Mouse (Mus musculus) MEL (cell line): Measurements from ENCODE around the gene Med12l.

ENCODE experiments used
- CHD1 ChIP-seq: IDR thresholded peaks from 2 replicates; pipeline ENCODE4 v1.6.1; 2012; ENCODE audit warnings: low read depth, mild to moderate bottlenecking, inconsistent platforms, low read length, improper control_type of control experiment
- CTCF ChIP-seq, 3 experiments: IDR thresholded peaks in 2 of 3; conservative IDR thresholded peaks in 1 of 3; 2 replicates each; pipeline ENCODE4 v1.5.1; 2011 to 2012; ENCODE audit warnings: low read length in 3 of 3, low read depth in 2 of 3, mild to moderate bottlenecking in 2 of 3, improper control_type of control experiment in 1 of 3, inconsistent platforms in 1 of 3, mixed read lengths in 1 of 3, moderate library complexity in 1 of 3; ENCODE audit not compliant: control insufficient read depth in 1 of 3, insufficient read depth in 1 of 3, poor library complexity in 1 of 3, severe bottlenecking in 1 of 3
- E2F4 ChIP-seq: IDR thresholded peaks from 2 replicates; pipeline ENCODE4 v1.6.1; 2011; ENCODE audit warnings: low read depth, low read length, improper control_type of control experiment, borderline replicate concordance
- EP300 ChIP-seq, 2 experiments: IDR thresholded peaks; 2 replicates each; pipeline ENCODE4 v1.6.1; 2011; ENCODE audit warnings: improper control_type of control experiment in 2 of 2, low read length in 2 of 2, low read depth in 1 of 2, mild to moderate bottlenecking in 1 of 2
- GATA1 ChIP-seq: IDR thresholded peaks from 2 replicates; pipeline ENCODE4 v1.6.1; 2011; ENCODE audit warnings: low read depth, low read length, improper control_type of control experiment
- MAFK ChIP-seq: IDR thresholded peaks from 2 replicates; pipeline ENCODE4 v1.6.1; 2011; ENCODE audit warnings: low read depth, mild to moderate bottlenecking, low read length, improper control_type of control experiment, borderline replicate concordance
- MAX ChIP-seq: IDR thresholded peaks from 2 replicates; pipeline ENCODE4 v1.6.1; 2011; ENCODE audit warnings: low read length, improper control_type of control experiment
- POLR2A ChIP-seq, 2 experiments: IDR thresholded peaks; 2 replicates each; pipeline ENCODE4 v1.6.1; 2011 to 2012; ENCODE audit warnings: low read length in 2 of 2, mild to moderate bottlenecking in 2 of 2, control low read depth in 1 of 2, improper control_type of control experiment in 1 of 2, low read depth in 1 of 2, moderate library complexity in 1 of 2; ENCODE audit not compliant: control insufficient read depth in 1 of 2, insufficient read depth in 1 of 2, poor library complexity in 1 of 2
- RAD21 ChIP-seq: IDR thresholded peaks from 2 replicates; pipeline ENCODE4 v1.6.1; 2011; ENCODE audit warnings: mild to moderate bottlenecking, low read depth, low read length, improper control_type of control experiment
- TBP ChIP-seq: IDR thresholded peaks from 2 replicates; pipeline ENCODE4 v1.8.0; 2011; ENCODE audit warnings: low read depth, low read length, improper control_type of control experiment
- ZNF384 ChIP-seq: IDR thresholded peaks from 2 replicates; pipeline ENCODE4 v1.6.1; 2012; ENCODE audit warnings: low read depth, mild to moderate bottlenecking, inconsistent platforms, low read length, improper control_type of control experiment

DNA sequence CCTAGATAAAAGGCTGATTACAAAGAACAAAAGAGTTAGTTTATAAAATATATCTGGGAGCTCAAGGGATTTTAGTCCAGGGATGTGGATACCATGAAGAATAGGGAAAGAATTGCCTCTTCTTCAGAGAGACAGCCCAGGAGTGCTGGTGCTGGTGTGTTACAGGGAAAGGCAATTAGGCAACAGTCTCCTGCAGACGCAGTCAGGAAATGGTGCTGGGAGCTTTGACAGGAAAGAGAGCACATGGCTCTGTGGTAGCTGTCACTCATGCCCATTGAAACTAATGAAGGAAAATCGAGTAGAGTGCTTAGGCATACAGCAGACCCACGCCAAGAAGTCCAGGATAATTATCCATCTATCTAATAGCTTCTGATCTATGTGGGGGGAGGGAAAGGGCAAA, 16.3 kb upstream of the Med12l start:
- TF ChIP-seq POLR2A (IDR thresholded peaks at IDR 0.05; ENCODE audit: control insufficient read depth in 1 of 2, insufficient read depth in 1 of 2, low read depth in 1 of 2, low read length in 2 of 2, poor library complexity in 1 of 2) (no peak), EP300 (IDR thresholded peaks at IDR 0.05; ENCODE audit: low read depth in 1 of 2, low read length in 2 of 2) (no peak), CTCF (IDR thresholded peaks at IDR 0.05 in 2 of 3, conservative IDR thresholded peaks at IDR 0.05 in 1 of 3; ENCODE audit: control insufficient read depth in 1 of 3, insufficient read depth in 1 of 3, low read depth in 2 of 3, low read length in 3 of 3, poor library complexity in 1 of 3, severe bottlenecking in 1 of 3) (no peak), TBP (no peak), CHD1 (no peak), MAFK (no peak), E2F4 (no peak), GATA1 (no peak), ZNF384 (no peak), MAX (no peak), RAD21 (no peak)
